Mouse (Mus musculus) forebrain, embryonic 16.5 days (tissue): ENCODE measurements at regions not wholly inside any gene's neighbourhood (a gene's known extent, or its start where the extent isn't known, plus 50 kb on each side); places are given as distances from the start of the nearest gene placed in this dataset.
A peak's percentile ranks its signal among the peaks of the same experiment; 100 is the strongest.

ENCODE experiments used
- ATAC-seq: fragments of 200-750 bp; cut with Nextera tagmentation; 2 replicates; pipeline ENCODE4 v1.8.0; 2017; ENCODE audit warnings: mild to moderate bottlenecking, moderate library complexity
- H3K27ac ChIP-seq: fragments of 300-500 bp; sonication (generic); 2 replicates; pipeline ENCODE4 v1.5.1; 2014; ENCODE audit warnings: low read length, control low read depth
- H3K27me3 ChIP-seq: fragments of 300-500 bp; sonication (generic); replicated peaks from 2 replicates; pipeline ENCODE4 v1.6.1; 2014; ENCODE audit warnings: low read length; ENCODE audit not compliant: control insufficient read depth, insufficient read depth
- H3K36me3 ChIP-seq: fragments of 300-500 bp; sonication (generic); 2 replicates; pipeline ENCODE4 v1.6.1; 2014; ENCODE audit not compliant: control insufficient read depth, insufficient read depth
- H3K4me1 ChIP-seq: fragments of 300-500 bp; sonication (generic); replicated peaks from 2 replicates; pipeline ENCODE4 v1.6.1; 2014; ENCODE audit warnings: low read length; ENCODE audit not compliant: control insufficient read depth, insufficient read depth
- H3K4me2 ChIP-seq: fragments of 300-500 bp; sonication (generic); 2 replicates; pipeline ENCODE4 v1.6.1; 2014; ENCODE audit warnings: mild to moderate bottlenecking, low read length, control low read depth
- H3K4me3 ChIP-seq: fragments of 300-500 bp; sonication (generic); replicated peaks from 2 replicates; pipeline ENCODE4 v1.5.1; 2014; ENCODE audit warnings: mild to moderate bottlenecking, low read length, control low read depth
- H3K9ac ChIP-seq: fragments of 300-500 bp; sonication (generic); replicated peaks from 2 replicates; pipeline ENCODE4 v1.6.1; 2014; ENCODE audit warnings: low read depth, low read length, control low read depth
- H3K9me3 ChIP-seq: fragments of 300-500 bp; sonication (generic); 2 replicates; pipeline ENCODE4 v1.6.1; 2016; ENCODE audit warnings: low read length; ENCODE audit not compliant: control insufficient read depth
- WGBS: fragments of 180-500 bp; shearing (Covaris S2); extraction: QIAGEN DNeasy Blood & Tissue Kit; methylation state at CpG from one replicate; pipeline ENCODE4 v1.1.7; 2014; 5-methylcytosine and 5-hydroxymethylcytosine counted together

GRCm38 (mm10) chr5:77464851-77465548 is 57.2 kb upstream of the Igfbp7 start:
- H3K27ac ChIP-seq = no peak overlapping the region
- H3K9me3 ChIP-seq = no peaks in the 10 kb centered on the region
- H3K4me3 ChIP-seq = no peak overlapping the region
- WGBS = 57% methylated on average over 19 of the region's 19 CpGs
- H3K9ac ChIP-seq = no peak overlapping the region
- no peak overlapping the region for H3K4me2 ChIP-seq
- no peak for ATAC-seq
- H3K36me3 ChIP-seq = no peaks in the 10 kb centered on the region
- no peaks in the 10 kb centered on the region for H3K27me3 ChIP-seq
- H3K4me1 ChIP-seq = no peaks in the 10 kb centered on the region

DNA sequence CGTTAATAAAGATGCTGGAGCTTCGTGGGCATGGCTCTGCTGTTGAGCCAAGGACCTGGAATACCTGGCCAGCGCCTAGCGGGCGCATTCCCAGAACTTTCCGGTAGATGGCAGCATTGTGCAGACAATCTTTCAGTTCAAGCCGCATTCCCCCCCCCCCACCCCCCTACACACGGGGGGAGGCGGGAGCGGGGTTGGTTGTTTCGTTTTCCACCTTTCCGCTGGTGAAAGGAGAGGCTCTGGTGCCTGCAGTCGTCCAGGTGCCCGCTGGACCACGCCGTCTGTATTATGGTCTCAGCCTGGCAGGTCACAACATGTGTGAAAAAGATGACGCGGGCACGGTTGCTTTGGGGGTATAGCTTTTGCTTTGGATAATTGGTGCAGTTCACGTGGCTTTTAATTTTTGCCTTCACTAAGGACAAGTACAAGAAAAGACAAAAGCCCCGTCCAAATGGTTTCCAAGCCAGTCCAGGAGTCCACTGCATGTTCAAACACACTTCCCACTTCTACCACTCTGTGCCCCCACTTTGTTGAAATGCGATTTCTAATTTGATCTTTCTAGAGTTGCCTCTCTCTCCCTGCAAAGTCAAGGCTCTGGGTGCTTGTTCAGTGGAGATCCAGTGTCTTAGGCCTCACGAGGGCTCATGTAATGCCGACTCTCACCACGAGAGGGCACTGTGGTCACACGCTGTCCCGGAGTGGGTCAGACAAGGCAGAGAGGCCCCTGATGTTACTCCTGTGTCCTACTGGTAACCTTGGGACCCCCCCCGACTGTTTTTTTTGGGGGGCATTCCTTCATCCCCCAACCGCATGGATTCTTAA is 52.3 kb upstream of the Igfbp7 start:
- peak overlapping the region; percentile 58 for H3K4me2 ChIP-seq
- H3K4me3 ChIP-seq = peak overlapping the region; percentile 52
- ATAC-seq = peak; percentile 93
- no peaks in the 10 kb centered on the region for H3K36me3 ChIP-seq
- peaks cover 2% of the 10 kb centered on the region; the same call in 1 of the 2 replicates for H3K27me3 ChIP-seq
- peak overlapping the region; percentile 63 for H3K27ac ChIP-seq
- H3K9ac ChIP-seq = peak overlapping the region; percentile 57
- no peaks in the 10 kb centered on the region for H3K9me3 ChIP-seq
- no peaks in the 10 kb centered on the region for H3K4me1 ChIP-seq
- WGBS = under 1% methylated on average over 29 of the region's 29 CpGs
